Mouse (Mus musculus) lung, postnatal 36 days (tissue): Measurements from ENCODE around the gene Plin4.
A peak's percentile ranks its signal among the peaks of the same experiment; 100 is the strongest.

Experiments
- DNase-seq: peaks from one replicate; pipeline ENCODE4 v3.0.0; 2022; ENCODE audit warnings: mixed read lengths

Gene Plin4

DNA sequence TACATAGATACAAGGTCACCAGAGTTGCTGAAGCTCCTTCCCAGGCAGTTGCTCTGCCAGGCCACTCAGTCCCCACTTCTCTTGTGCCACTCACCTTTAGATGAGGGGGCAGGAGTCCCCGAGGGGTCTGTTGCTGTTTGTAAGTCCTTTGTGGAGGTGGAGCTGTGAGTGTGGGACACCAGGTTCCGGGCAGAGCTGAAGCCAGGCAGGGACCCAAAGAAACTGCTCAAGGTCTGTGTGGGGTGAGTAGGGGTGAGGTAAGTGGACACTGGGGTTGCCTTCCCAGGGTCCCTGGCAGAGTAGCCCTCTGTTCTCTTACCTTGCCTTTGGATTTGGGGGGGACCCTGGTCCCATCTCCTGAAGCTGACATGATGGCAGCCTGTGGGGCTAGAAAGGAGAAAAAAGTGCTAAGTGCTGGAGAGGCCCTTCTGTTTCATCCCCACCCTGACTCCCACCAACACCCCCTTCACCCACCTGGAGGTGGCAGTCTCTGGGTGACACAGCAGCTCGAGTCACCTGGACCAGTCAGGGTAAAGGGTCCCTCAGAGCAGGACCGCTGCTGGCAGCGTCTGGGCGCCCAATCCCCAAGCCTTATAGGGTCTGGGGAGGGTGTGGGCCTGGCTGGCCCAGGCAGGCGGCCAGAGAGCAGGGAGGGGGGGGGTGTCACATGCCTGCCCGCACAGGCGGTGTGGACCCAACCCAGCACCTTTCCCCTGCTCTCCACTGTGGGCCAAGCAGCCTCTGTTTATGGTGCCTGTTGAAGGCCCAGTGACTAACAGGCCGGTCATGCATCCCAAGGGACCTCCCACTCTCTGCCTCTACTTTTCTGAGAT is at the start of gene Plin4:
Gene Plin4, minus strand, starts transcription at position 585 of the 833 bp plus-strand sequence.
- no peak for DNase-seq

DNA sequence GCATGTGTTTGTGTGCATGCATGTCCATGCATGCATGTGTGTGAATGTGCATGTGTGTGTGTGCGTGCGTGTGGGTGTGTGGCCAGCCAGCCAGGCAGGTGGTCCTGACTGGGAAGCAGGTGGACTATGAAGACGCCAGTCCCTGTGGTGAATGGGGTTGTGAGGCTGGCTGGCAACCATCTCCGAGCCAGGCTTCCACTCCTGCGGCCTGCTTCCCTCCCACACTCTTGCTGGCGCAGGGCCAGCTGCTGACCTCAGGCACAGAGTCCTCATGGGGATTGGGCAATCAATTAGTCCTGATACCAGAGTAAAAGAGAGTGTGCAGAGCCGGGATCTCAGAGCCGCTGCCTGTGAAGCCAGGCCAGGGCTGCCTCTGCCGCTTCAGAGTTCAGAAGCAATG is 44.0 kb upstream of the Plin4 start:
- peak; percentile 88 for DNase-seq

DNA sequence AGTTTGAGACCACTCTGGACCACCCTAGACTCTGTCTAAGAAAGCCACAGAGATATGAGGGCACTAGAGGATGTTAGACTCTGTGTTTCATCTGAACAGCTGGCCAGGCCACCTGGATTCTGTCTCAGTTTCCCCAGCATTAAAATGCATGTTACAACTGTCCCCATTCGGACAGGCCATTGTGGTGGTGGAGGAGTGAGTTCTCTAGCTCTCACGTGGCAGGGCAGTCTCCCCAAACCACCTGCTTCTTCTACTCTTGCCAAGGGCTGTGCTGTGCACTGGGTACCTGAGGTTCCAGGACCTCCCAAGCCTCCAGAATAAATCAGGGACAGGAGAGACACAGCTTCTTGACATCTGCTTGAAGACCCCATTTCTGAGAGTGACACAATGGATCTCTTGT is 40.3 kb upstream of the Plin4 start:
- DNase-seq: no peak

DNA sequence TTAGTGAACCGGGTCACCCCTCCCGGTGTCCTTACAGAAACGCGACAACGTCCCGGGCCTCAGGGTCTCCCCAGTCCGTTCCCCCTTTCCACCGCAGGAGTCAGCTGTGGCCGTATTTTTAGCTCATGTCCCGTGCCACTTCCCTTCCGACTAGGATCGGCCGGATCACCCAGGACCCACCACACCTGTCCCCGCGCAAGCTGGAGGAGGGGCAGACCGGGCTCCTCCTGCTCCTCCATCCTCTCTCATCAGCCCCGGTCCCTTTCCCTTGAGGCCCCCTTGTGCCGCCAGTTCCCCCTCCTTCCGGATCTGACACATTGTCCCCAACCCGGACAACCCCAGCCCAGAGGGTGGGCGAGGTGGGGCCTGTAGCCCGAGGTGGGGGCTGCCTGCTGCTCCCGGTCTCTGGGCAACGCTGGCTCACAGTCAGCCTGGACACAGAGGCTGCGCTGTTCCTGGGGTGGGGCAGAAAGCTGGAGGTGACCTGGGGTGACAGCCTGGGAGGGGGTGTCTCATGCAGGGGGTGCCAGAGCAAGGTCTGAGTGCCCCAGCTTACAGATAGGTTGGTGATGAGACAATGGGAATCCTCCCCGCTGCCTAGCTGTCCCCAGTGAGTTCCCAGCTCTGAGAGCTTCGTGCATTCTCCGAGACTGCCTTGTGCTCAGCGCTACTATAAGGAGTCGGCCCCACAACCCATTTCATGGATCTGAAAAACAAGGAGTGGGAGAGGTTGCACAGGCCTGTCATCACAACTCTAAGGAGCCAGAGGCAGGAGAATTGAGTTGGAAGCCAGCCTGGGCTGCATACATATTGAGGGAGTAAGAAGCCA is 39.4 kb upstream of the Plin4 start:
- DNase-seq: no peak

DNA sequence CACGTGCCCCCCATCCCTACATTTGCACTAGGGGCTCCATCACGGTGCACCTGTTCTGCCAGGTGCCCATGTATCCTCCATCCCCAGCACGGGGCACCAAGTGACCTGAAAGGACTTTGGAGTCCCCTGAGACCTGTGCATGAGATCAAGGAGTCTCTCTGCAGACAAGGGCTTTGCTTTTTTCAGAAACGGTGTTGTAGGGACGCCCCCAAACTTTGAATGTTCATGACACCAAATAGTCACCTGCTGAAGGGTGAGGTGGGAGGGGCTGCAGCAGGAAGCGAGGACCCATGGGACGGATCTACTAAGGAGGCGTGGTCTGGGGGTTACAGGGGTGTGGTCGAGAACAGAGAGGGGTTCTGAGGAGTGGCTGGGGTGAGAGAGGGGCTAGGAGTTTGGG is 38.7 kb upstream of the Plin4 start:
- no peak for DNase-seq

DNA sequence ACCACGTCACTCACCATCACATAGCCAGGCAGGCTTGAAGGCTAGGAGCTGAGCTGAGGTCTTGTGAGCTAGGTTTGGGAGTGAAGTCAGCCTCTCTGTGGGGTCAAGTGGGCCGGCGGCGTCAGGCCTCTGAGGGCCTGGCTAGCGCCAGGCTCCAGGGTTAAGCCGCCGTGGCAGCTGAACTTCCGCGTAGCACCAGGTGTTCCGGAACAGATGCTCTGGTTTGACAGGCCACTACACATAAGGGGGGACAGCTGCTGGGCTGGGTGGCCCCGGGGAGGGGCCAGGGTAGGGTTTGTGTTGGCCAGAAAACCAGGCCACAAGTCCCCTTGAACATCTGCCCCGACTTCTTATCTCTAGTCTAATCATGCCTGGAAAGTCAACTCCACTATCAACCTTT is 37.8 kb upstream of the Plin4 start:
- no peak for DNase-seq

DNA sequence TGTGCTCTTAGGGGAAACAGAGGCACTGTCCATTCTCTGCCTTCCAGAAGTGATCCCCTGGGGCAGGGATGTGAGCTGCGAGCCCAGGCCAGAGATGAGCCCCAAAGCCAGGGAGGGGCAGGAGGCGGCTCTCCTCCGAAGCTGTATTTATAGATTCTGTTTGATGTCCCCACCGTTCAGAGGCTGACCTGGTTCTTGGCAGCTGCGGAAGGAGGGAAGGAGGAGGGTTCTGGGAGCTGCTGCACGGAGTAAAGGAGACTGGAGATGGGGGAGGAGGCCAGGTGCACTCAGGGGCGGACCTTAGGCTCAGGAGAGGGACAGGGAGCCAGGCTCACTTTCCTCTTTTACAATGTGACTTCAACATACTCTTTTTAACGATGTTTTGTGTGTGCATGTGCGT is 36.5 kb upstream of the Plin4 start:
- no peak for DNase-seq

DNA sequence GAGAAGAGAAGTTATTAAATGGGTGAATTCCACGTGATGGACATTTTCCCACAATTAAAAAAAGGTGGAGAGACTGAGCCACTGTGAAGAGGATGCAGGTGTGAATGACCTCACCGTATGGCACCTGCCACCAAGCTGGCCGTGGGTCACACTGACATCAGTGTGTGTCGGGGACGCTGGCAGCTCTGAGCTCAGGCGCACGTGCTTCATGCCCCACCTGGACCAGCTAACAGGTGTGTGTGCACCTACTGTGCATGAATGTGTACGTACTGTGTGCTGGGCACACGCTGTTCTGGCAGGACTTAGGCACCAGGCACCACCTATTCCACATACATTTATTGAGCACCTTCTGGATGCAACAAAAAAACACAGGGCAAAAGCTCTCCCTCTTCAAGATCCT is 34.9 kb upstream of the Plin4 start:
- no peak for DNase-seq

DNA sequence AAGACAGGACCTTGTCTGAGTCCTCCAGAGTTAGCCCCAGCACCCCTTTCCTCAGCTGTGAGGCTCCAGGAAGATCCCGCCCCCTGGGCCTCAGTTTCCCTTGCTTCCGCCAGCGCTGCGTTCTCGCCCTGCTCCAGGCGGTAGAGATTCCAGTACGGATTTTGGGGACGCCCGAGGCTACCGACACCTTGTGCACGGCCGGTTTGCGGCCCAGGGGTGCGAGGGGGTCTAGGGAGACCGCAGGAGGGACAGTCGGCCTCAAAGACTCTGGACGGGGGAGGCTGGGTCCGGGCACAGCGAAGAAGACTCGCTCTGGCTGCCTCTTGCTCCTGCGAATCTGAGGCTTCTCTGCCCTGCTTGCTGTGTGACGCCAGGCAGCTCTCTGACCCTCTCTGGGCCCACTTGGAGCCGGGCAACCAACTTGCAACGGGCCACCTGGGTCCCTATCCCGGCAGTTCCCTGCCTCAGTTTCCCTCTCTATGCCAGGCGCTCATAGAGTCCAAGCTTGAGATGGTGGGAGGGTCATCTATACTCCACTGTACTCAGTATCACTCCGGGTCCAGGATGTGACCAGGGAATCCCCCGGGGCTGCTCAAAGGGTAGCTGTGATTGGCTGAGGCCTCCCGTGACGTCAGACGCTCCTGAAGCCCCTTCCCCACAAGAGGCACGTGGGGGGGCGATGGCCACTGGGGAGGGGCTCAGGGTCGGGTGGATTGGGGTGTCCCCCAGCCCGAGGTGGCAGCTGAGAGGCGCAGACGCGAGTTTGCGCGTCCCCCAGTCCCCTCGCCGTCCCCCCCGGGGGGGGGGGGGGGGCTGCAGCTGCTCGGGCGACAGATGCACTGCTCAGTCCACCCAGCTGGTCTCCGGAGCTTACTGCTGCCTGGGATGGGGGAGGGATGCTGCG is 32.4 kb upstream of the Plin4 start:
- DNase-seq: no peak

DNA sequence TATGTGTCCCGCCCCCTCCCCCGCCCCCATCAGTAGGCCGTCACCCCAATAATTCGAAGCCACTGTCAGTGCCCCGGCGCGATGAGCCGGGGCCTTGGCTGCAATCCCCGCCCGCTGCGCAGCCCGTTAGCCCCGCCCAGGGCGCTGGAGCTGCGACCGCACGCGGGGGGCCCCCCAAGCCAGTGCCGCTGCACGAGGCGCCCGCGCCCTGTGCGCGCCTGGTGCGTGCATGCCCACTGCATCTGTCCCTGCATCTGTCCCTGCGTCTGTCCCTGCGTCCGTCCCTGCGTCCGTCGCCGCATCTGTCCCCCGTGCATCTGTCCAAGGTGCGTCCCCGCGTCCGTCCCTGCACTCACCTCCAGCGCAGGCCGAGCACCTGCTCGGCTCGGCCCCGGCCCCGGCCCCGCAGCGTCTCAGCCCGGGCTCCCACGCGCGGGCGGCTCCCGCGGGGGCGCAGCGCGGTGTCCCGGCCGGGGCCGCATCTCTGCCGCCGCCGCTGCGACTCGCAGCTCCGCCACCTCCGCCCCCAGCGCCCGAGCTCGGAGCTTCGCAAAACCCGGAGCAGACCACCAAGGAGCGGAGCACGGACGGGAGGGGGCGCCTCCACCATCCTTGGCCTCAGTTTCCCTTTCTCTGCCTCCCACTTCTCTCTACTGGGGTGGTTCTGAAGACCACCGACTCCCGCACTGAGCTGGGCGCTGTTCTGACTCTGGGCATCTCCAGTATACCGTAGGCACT is 30.4 kb upstream of the Plin4 start, which contains the start of gene Sema6b:
Gene Sema6b, minus strand, starts transcription at position 486 of the 738 bp plus-strand sequence.
- peak; percentile 35 for DNase-seq

DNA sequence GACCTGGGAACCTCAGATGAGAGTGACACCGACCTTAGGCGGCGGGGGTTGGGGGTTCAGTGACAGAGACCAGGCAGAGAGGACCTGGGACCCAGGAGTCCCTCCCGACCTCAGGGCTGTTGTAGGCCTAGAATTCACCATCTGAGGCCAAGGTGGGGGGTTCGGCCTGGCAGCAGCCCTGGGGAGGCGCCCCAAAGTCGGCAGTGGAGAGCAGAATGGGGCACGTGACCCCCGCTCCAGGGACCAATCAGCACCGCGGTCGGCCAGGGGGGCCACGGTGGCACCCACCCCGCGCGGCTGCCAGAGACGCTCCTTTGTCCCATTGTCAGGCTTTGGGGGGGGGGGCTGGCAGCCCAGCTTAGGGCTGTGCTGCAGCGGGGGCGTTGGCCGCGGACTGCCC is 29.8 kb upstream of the Plin4 start:
- no peak for DNase-seq

DNA sequence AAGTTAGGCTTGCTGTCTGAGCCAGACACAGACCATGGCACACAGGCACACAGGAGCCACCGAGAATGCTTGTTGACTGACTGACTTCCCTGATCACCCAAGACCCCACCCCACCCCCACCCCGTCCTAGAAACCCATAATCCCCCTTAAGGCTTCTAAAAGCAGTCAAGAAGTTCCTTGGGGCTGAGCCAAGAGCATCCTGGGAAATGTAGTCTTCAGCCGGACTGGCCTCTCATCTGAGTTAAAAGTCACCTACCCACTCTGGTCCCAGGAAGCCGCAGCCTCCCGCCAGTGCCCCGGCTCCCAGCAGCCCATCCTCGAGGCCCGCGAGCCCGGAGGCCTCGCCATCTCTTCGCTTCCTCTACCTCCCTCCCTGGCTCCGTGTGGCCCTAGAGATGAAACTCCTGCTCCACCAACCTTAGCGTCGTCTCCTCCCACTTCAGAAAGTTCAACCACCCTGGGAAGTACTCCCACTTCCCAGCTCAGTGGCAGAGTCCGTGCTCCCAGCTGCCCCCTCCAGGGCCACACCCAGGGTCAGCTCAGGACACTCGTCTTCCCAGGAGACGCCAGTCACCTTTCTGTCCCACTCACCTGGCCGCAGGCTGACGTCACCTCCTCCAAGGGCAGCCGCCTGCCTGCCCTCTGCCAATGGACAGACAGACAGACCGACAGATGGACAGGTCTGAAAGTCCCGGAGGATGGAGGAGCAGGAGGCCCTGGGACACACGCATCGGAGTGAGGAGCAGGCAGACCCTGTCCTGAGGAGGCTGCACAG is 28.4 kb upstream of the Plin4 start:
- peak; percentile 21 for DNase-seq

DNA sequence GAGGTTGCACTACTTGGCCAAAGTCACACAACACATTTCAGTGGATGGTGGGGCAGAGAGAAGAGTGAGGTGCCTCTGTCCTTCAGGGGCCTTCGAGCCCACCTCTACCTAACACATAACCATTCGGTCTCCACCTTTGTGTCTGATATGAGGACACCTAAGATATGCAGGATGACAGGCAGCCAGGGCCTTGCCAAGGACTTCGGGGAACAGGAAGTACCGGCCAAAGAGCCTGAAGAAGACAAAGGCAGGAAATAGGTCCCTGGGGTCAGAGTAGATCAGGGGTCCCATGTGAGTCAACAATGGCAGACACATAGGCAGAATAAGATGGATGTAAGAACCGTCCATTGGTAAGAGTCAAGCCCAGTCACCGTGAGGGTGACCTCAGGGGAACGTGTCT is 27.0 kb upstream of the Plin4 start:
- DNase-seq: no peak

DNA sequence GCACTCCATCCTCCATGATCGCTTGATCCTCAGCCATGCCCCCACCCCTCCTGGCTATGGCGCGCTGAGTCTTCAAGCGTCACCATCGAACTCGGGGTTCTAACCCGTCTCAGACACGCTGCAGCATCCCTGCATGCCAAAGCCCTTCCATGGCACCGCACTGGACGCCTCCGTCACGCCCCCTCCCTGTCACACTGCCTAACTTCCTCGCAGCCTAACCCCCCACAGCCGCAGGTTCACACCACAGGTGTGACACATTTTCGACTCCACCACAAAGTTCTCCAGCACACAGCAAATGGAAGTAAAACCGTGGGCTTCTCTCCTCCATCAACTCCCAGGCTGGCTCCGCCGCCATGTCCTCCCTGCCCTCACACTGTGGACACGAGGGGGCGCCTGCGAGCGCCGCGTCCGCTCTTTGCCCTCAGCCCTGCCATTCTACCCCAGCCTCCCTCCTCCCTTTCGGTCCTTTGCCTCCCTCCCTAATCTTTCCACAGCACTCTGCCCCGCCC is 24.9 kb upstream of the Plin4 start:
- DNase-seq: peak; percentile 78

DNA sequence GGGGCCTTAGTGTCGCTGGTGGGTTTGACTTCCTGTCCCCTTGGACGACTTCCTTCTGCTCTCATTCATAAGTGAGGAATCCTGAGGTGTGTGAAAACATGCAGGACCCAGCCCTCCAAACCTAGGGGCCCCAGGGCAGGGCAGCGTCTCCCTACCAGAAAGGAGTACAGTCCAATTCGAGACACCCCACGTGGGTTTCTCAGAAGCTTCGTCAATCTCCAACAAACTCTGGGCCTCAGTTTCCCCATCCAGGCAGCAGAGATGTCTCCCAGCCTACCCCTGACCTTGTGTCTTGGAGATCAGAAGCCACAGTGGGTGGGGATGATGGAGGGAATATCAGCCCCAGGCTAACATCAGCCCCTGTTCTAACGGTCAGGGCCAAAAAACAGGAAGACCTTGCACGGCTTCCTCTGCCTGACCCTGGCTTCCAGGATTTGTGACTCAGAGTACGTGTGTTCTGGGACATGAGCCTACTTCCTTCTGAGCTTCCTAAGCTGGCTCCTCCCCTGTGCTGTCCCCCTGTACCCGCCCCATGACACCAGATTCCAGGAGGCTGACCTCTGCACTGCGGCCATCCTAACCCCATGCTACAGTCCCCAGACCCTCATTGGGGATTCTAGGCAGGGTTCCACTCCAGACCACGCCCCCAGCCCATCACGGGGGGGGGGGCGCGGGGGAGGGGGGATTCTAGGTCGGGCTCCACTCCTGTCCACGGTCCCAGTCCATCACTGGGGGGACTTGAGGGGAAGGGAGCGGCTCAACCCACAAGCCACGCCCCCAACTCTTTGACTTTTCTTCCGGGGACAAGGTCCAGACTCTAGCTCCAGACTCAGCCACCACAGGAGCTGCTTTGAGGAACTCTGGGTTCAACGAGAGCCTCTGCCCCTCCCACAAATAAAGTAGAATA is 24.1 kb upstream of the Plin4 start:
- peak; percentile 85 for DNase-seq

DNA sequence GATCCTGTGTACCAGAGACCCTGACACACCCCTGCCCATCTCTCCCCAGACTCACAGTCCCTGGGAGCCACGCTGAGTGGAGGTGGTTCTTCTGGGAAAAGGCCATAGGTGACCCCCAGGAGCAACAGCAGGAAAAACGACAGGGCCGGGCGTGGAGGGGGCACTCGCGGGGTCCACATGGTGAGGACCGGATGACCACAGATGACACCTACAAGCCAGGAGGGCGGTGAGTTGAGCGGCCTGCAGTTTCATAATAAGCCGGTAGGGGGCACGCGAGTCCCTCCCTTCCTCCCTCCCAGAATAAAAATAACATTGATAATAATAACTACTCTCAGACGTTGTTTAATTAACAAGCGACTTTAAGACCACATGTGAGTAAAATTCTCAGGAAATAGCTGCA is 23.1 kb upstream of the Plin4 start:
- DNase-seq: peak; percentile 81

DNA sequence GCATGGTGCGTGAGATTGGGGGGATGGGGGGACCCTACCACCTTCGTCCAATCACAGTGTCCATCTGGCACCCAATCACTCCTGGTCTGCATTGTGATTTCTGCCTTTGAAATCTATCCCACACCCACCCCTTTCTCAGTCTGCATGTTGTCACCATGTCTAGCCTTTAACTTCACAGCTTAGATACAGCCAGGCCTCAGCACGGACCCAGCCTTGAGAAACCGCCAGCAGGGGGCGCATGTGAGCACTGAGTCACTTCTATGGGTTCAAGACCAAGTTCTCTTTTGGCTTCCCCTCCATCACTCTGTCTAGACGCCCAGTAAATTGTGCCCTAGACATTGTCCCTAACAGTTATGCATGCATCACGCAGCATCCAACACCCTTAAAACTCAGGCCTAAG is 22.2 kb upstream of the Plin4 start:
- DNase-seq: peak; percentile 85

DNA sequence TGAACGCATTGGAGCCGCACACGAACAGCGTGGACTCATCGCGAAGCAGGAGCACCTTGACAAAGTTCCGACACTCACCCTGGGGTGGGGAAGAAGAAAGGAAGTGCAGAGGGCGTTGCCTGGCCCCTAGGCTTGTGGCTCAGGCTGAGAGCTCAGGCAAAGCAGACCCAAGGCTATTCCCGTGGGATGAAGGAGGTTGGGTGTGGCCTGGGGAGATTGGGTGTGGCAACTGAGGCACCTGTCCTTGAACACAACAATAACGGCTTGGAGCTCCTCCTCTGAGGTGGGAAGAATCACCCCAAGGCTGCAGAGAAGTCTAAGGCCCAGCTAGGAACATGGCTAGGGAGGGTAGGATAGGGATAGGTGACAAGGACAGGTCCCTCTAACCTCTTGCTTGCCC is 21.5 kb upstream of the Plin4 start:
- no peak for DNase-seq

DNA sequence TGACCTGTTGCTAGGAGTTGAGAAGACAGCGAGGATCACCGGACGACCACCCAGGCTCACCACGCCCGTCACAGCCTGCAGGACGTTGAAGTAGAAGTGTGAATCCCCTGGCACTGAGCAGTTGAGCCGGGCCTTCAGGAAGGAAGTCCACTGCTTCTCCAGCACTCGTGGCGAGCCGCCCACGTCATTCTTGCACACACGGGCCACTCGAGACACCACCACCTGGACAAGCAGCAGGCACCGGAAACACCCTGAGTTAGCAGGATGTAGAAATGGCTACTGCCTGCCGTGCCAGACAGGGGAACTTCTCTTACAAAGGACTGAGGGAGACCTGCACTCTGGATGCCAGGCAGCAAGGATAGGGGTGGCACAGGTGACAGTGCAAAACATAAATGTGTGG is 18.6 kb upstream of the Plin4 start:
- no peak for DNase-seq

DNA sequence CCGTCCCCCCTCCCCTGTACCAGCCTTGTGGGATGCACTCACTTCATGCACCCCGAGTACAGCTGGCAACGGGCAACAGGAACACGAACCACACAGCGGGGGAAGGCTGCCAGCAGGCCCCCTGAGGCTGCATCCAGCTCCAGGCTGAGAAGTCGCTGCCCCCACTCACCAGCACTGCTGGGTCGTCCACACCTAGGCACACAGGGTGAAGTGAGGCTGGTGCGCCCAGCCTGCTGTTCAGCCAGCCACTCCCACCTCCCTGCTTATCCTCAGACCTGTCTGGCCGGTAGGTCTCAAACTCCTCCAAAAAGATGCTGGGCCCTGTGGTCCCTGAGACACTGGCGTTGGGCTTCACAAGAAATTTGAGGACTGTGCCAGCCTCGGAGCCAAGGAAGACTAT is 16.6 kb upstream of the Plin4 start:
- DNase-seq: no peak
